Mouse (Mus musculus) thymus, postnatal 4 days (tissue): Measurements from ENCODE around the gene Idua.
"Not testable (repeated sequence)": the region's sequence is repeated elsewhere in the genome, so short reads cannot be mapped to it uniquely, and the experiment has no call there.

Experiments
- DNase-seq: peaks from one replicate; pipeline ENCODE4 v3.0.0; 2021

The Idua gene

DNA sequence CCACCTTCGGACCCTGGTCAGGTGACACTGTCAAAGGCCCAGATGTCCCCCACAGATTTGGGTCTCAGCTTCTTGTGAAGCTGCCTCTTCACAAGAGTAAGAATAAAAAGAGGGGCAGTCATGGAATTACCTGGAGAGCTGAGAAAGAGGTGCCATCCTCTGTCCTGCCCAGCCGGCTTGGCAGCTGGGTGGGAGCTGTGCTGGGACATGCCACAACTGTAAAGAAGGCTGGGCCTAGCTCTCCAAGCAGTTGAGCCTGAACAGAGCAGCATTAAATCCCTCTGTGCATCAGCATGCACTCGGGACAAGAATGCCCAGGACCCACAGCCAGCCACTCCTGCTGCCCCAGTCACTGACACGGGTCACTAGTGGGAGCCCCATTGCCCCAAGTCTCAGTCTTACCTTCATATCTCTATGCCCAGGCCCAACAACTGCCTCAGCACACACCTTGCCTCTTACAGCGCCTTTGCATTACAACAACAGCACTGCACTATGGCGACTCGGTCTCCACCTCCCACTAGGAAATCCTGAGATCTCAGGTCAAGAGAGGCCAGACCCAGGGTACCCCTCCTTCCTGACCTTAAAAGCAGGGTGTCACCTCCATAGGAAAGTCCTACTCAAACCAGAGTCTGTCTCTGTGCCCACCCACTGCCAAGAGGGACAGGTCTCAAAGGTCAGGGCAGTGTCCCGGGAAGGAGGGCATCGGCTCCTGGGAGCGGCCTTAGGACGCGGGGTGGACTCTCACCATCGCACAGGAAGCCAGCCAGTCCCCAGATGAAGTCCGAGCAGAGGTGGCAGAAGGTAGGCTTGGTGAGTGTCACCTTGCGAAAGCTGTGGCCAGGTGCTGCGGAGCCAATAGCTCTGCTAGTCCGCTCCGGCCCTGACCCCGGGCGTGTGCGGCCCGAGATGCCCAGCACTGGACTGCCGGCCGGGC lies at the start of gene Idua:
TSS of gene Idua (plus strand) at position 634 of the 934 bp plus-strand sequence.
- DNase-seq: no peak

DNA sequence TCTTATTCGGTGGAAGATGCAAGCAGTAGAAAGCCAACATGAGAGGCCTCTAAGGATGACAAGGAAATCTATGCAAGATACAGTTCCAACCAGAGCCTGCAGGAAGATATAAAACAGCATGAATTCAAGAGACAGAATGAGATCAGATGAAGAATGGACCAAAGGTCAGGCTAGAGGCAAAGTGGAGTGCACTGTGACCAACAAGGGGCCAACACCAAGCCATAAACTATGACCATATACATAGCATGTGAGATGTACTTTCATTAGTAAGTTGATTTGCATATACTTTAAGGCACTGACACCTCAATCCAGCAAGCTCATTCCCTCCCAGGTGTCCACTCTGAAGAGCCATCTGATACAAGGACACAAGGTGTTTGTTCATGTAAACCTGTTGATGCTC lies 49.7 kb upstream of the Idua start:
- no peak for DNase-seq

DNA sequence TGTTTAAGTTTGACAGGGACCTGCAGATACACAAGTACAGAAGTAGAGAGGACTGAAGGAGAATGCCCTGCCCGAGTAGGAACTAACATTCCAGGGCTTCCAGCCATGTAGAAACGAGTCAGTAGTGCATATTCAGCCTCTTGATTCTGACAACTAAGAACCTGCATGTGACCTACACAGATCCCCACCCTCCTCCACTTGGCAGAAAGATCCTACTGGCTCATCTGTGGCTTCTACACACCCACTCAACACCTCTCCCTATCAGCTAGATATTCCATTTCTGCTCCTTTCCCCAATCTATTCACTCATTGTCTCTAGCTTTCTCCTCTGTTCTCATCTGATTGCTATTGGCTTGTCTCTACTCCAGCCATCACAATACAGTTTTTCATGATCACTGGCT lies 38.3 kb upstream of the Idua start:
- no peak for DNase-seq

DNA sequence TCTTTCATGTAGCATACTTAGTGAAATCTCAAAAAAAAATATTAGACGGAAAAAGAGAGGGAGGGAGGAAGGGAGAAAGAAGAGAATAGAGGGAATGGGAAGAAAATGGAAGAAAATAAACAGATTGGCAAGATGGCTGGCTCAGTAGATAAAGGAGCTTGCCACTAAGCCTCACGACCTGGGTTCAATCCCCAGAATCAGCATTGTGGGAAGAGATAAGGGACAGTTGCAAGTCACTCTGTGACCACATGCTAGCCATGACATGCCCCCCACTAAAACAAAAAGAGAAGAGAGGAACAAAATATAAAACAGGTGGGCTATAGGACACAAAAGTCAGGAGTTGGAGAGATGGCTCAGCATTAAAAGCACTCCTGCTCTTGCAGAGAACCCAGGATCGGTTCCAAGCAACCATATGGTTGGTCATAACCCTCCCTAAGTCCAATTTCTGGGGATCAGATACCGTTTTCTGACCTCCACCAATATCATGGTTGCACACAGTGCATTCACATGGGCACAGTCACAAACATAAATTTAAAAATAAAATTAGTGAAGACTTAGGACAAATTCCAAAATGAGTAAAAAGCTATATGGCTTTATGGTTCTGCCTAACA lies 34.0 kb upstream of the Idua start:
- no peak for DNase-seq

DNA sequence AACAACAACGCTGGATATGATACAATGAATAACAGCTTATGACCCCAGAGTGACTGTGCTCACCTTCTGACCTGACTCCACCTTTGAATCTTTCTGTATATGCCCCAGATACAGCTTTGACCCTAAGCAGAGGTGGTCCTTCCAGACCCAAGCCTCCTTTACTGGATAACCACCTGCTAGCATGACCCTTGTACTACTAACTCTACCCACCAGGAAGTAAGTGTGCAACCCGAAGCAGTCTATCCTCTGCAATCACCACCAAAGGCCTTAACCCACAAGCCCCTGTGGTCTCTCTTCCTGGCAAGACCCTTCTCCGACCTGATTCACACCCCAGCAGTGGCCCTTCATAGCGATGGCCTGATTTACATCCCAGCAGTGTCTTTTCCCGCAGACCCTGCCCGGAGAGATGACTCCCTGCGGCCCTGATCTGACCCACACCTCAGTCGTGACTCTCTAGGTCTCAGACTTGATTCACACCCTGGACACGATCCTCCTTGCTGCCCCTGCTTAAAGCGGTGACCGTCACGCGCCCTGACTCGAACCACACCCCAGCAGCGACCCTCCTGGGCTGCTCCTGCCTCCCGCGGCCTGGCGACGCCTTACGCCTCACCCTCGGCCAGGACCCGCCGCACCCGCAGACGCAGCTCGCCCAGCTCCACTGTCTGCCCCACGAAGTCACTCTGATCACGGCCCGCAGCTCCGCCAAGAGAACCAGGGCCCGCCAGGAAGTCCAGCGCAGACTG lies 31.1 kb upstream of the Idua start:
- no peak for DNase-seq

DNA sequence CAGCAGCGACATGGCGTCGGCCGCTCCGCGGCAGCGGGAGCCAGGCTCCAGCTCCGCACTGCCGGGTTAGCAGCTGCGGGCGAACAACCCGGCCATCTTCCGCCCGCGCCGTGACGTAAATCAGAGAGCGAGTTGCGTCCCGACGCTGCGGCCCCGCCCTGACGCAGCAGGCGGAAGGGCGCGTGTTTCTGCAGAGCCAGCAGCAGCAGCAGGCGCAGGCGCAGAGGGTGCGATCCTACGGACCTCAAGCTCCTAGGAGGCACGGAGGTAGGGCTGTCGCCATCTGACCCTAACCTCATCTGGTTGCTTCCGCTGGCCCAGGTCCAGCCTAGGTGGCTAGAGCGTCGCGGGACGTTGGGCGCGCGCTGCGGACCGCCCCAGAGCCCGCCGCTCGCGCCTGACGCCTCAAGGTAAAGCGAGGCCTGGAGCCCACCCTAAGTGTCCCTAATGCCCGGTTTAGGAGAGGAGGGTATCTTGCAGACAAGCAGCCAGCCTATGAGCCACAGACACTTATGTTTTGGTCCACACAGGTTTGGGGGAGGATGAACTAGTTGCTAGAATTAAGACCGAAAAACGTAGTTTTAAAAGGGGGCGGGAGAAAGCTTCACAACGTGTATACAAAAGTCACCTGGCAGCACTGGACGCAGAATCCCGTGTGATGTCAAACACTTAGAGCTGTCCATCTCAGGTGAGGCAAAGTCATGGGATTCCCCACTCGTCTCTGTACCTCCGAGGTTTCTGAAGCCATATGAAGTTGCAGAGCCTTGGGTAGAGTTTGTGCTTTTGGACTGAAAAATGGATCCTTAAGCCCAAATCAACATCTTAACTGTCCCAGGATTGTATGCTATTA lies 30.3 kb upstream of the Idua start, which contains the start of the genes Gak and Tmem175:
TSS of gene Gak (minus strand) at position 122 of the 850 bp plus-strand sequence.
TSS of gene Tmem175 (plus strand) at position 137 of the 850 bp plus-strand sequence.
- peak; percentile 95 for DNase-seq

DNA sequence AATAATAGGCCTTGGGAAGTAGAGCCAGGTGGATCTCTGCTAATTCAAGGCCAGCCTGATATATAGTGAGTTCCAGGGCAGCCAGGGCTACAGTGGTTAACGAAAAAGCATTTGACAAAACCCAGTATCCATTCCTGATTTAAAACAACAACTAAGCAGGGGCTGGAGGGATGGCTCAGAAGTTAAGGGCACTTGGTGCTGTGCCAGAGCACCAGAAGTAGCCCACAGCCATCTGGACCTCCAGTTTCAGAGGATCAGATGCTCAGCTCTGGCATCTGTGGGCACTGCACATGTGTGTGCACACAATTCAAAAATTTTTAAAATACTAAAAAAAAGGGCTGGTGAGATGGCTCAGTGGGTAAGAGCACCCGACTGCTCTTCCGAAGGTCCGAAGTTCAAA lies 26.5 kb upstream of the Idua start:
- no peak for DNase-seq

DNA sequence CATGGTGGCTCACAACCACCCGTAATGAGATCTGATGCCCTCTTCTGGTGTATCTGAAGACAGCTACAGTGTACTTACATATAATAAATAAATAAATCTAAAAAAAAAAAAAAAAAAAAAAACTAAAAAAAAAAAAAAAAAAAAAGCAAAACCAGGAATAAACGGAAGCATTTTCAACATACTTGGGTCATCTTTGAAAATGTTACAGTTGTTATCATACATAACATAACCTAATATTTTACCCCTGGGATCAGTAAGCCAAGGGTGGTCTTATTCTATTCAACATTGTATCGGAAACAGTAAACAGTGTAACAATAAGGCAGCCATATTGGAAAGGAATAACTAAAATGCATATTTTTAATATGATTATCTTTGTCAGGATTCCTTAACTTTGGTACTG lies 26.0 kb upstream of the Idua start:
- DNase-seq: not testable (repeated sequence)

DNA sequence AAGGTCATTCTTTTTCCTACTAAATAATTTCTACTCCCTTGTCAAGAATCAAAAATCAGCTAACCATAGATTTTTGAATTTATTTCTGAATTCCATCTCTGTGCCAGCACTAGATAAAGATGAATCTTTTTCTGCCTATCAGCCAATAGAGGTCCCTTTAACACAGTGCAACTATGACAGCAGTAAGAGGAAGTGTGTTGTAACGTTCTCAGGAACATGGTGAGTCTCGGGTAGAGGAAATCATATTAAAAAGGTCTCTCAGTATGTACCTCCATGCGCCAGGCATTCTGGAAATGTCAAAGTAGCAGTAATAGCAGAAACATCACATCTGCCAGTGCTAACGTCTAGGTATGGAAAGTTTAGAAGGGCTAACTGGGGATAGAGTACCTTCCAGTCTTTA lies 24.0 kb upstream of the Idua start:
- DNase-seq: no peak

DNA sequence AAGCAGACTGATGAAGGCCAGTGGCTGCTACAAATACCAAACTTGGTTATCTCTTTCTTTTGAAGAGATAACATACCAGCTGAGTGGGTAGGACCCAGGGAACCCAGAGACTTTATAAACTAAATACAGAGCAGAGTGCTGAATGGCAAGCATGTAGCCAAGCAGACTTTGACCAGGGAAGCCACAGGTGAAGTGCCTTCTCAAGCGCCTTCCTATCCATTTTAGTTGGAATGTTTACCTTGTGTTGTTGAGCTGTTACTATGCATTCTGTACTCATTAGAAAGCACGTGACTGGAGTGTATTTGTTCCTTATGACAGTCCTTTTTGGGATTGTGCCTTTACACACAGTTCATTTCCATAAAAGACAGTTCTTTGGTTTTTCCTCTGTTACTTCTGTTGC lies 16.5 kb upstream of the Idua start:
- DNase-seq: no peak

DNA sequence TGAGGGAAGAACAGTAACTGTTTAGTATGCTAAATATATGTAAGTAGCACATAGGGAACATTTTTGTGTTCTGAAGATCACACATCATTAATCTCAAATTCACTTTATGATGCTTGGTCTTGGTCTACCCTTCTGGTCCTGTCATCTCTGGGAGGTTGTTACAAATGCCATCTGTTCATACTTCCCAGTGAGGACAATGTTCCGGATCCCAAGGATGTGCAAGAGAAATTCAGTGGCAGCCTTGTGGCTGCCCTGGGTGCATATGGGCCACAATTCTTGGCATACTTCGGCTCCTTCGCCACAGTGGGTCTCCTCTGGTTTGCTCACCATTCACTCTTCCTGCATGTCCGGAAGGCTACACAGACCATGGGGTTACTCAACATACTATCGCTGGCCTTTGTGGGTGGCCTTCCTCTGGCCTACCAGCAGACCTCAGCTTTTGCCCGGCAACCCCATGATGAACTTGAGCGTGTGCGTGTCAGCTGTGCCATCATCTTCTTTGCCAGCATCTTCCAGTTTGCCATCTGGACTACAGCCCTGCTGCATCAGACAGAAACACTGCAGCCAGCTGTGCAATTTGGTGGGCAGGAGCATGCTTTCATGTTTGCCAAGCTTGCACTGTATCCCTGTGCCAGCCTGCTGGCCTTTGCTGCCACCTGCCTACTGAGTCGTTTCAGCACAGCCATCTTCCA lies 14.3 kb upstream of the Idua start:
- no peak for DNase-seq

DNA sequence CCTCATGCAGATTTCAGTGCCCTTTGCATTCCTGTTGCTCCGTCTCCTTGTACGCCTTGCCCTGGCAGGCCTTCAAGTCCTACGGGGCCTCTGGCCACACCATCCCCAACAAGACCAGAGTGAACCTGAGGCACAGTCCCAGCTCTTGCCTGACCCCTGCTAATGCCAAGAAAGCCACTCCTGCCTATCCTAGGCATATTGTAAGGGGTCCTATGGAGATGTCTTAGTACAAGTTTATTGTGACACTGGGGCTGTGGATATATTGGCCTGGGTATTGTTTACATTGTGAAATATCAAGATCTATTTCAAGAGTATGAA lies 13.8 kb upstream of the Idua start:
- DNase-seq: no peak

DNA sequence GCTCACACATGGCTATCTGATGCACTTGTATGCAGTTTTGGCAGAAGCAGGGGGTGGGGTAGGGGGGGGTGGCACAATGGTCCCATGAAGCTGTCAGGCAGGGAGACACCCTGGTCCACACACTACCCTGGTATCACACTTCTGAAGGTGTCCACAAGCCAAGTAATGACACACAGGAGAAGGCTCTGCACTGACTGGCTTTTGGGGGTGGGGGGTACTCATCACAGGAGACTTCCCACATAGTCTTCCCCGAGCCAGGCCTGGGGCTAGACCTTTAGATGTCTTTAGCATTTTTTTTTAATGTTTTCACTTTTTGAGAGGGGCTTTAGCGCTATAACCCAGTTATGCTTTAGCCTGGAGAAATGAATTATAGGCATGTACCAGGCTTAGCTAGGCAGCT lies 12.8 kb upstream of the Idua start:
- no peak for DNase-seq

DNA sequence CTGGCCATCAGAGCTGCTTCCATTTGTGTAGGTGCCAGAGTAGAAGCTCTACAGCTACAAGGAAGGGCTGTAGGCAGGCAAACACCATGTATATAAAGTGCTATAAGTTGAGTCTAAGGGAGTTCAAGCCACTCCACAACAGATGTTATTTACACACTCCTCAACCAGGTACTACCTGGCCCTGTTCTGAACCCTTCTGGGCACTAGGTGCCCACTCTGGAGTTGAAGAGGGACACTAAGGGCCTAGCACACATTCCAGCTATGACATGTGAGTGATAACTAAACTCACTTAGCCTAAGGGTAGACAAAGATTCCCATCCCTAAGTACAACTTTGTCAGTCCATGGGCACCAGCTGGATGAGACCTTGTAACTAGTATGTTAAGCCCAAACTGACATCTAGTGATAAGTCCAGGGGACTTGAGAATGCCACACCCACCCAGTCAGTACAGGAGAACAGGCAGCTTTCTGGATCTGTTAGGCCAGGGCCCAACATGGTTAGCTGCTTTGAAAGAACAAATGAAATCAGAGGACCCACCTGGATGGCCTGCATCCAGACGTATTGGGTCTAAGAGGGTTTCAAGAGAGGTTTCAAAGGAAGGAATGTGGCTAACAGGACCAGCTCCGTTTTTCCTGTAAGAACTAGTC lies 12.2 kb upstream of the Idua start:
- DNase-seq: no peak

DNA sequence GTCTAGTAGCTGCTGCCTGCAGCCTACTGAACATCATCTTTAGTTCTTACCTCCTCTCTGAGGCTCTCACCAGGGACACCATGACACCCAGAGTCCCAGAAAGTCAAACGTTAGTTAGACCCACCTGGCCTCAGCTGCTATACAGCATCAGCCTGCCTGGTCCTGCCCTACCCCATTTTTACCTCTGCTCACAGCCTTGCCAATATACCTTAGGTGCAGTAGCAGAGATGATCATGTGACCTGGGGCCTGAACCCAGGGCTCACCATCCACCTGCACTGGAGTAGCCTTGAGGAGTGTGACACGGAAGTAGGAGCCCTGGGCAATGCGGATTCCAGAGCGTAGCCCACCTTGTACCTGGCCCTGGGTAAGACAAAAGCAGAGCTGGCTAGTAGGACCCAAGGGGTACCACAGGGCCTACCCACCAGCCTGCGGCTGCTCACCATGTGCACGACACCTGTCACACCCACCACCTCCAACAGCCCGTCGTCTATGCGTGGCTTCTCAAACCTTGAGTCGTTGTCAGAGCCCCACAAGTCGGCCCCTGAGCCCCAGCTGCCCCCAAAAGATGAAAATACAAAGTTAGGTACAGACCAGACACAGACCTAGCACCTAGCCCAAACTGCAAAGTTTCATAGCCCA lies 11.1 kb upstream of the Idua start:
- DNase-seq: no peak

DNA sequence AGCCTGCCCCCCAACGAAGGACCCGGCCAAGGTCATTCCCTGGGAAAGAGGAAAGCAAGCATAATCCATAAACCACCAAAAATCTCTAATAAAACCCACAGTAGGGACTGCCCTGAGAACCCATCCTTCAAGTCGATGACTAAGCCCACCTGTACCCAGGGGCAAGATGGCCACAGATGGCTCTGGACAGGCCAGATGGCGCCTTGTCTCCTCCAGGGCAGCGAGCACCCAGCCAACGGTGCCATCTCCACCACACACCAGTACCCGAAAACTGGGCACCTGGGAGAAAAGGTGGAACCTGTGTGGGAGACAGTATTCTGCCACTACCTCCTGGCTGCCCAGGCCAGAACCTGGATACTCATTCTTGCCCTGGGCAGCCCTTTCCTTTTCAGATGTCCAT lies 9.8 kb upstream of the Idua start:
- no peak for DNase-seq

DNA sequence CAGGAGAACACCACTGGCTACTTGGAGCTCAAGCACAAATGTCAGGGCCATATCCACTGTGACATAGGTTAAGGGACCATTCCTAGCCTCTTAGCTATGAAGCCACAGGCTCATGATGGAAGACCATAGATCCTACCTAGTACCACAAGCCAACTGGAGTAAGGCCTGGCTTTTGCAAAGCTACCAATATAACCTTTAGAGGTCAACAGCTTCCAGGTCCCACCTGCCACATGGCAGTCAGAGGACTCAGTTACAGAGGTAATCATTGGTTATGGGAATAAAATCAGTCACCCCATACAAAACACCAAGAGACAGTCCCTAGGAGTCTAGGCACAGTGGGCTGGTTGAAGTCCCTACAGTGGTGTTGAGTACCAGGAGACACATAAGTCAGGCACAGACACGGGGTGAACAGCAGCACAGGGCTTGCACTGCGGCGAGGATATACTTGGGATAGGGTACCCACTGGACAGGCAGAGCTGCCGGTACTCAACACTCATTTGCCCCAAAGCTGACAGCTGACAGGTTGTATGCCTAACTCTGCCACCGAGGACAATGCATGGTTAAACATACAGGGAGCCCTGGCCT lies 8.9 kb upstream of the Idua start:
- no peak for DNase-seq

DNA sequence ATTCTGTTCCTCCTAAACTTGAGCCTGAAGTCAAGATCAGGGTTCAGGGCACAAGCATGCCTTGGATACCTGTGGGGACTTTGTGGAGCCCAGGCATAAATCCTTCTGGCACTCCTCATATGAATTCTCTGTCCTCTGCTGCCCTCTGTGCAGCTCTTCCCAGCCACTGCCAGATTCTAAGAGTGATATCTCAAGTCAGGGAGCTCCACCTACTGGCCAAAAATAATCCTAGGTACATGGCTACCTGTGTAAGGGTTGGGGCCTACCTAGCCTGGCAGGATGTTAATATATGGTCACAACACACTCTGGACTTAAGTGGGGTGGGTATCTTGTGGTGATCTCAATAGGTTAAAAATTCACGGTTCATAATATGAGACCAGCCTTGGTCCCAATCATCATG lies 8.3 kb upstream of the Idua start:
- peak; percentile 72 for DNase-seq

DNA sequence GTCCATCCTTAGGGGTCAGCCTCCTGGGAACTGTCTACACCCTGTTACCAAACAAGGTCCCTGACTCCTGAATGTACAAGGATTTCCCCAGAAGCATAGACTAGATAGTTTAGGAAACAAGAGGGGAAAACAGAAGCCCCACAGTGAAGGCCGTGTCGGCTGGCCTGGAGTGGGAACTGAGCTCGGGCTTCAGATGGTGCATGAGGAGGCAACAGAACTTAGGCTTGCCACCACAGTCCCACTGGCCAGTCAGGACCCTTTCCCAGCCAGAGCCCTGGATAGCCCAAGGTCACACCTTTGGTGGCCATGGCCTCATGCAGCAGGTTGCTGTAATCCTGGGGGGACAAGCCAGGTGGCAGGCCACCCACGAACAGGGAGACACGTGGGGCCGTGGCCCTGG lies 6.8 kb upstream of the Idua start:
- no peak for DNase-seq

DNA sequence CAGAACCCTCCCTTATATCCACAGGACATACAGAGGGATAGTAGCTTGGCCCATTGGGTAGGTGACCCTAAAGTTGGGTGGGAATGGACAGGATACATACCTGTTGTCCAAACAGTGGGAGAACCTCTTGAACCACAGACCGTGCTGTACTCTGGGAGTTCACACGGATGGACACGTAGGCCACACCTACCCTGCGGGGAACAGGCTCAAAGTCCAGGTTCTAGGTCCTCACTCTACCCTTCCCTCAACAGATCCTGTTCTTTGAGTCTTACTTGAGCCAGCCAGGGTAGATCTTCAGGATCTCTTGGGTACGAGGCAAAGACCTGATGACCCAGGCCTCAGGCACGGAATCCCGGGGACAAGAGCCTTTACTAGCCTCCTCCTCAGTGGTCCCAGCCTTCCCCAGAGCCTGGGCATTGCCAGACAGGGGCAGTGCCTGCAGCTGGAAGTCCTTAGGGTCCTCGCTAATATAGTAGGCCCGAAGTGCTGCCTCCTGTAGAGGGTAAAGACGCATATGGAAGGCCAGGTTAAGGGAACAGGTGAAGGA lies 5.6 kb upstream of the Idua start:
- no peak for DNase-seq
